Mouse (Mus musculus): ENCODE measurements around the gene Hmg20b. TPM values are rescaled to one million over a fixed set of nuclear protein-coding genes. Genes with fewer than 3 reads are reported as not detected.
A peak's percentile ranks its signal among the peaks of the same experiment; 100 is the strongest.

The Hmg20b gene
- polyA plus RNA-seq, 2 experiments = 92.9 to 135 TPM

DNA sequence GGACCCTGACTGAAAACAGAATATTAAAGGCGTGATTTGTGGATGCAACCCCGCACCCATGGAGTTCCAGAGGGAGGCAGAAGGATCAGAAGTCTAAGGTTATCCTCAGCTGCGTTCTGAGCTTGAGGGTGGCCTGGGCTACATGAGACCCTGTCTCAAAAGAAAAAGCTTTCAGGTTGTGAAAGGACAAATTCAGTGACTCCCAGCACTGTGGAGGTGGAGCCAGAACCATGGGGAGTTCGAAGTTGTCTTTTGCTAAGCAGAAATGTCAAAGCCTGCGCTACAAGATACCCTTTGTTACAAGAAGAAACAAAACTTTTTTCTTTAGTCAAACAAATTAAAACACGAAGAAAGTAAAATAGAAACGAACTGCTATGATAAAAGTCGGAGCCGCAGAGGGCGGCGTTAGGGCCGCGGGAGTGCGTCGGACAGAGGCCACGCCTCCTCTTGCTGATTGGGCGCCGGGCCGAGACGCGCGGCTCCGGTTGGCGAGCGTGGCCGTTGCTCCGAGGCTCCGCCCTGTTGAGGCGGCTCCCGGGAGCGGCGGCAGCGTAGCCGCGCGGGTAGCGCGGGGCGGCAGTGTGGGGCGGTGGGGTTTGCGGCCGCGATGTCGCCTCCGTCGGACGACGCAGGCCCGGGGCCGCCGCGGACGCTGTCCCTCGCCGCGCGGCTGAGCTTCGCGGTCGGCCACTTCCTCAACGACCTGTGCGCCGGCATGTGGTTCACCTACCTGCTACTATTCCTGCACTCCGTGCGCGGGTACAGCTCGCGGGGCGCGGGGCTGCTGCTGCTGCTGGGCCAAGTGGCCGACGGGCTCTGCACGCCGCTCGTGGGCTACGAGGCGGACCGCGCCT lies 6.9 kb upstream of the Hmg20b start, which contains the start of gene Mfsd12:
Mfsd12 (plus strand) TSS at position 501 of the 854 bp plus-strand sequence.
- peak; percentile 87 for DNase-seq (ENCODE audit: low spot score)
- no peak for TF ChIP-seq POLR2A (IDR thresholded peaks at IDR 0.05; ENCODE audit: borderline replicate concordance, extremely low read depth, insufficient read depth, insufficient read length)
- WGBS = 3% methylated on average over 64 of the region's 79 CpGs

DNA sequence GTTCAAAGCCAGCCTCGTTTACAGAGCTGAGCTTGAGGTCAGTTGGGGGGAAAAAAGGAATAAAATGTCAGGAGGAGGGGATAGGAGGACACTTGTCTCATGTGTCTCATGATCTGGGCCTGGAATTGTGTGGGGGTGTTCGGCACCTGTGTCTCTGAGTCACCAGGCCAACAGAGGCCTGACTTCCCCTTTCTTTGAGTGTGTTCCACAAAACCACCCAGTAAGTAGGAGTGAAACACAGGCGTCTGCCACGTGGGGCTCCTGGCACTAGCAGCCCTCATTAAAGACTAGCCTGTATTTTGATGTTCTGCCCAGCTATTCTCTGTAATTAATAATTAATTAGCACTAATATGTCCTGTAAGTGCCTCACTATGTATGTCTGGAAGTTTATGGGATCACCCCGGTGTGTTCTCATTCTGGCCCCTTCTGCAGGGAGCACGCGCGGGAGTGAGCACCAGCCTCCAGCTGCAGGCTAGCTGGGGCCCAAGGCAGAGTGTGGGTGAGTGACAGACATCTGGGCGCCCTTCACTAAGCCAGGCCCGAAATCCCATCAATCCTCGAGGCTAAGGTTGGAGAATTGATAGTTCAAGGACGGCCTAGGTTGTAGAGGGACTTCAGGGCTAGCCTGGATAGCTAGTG lies 6.2 kb upstream of the Hmg20b start:
- Histone ChIP-seq H3K4me2 (replicated peaks; ENCODE audit: low read depth, low read length, severe bottlenecking) (peak overlapping the region; percentile 95; the same call in 1 of the 2 replicates), H3K27ac (replicated peaks; ENCODE audit: low read depth, low read length) (no peak overlapping the region), H3K36me3 (ENCODE audit: control insufficient read depth, insufficient read depth, low read length) (peaks cover 7% of the 10 kb centered on the region; the same call in 1 of the 2 replicates), H3K4me1 (ENCODE audit: control insufficient read depth, insufficient read depth, low read length) (peaks cover 18% of the 10 kb centered on the region), H3K27me3 (ENCODE audit: control insufficient read depth, insufficient read depth, low read length) (no peaks in the 10 kb centered on the region), H3K4me3 (replicated peaks; ENCODE audit: low read length) (no peak overlapping the region; the same call in 1 of the 2 replicates), H3K9me3 (ENCODE audit: control insufficient read depth, low read length) (no peaks in the 10 kb centered on the region), H3K9ac (ENCODE audit: low read depth, low read length, severe bottlenecking) (no peak overlapping the region)
- WGBS = 44% methylated on average over 12 of the region's 12 CpGs
- no peak for TF ChIP-seq POLR2A (IDR thresholded peaks at IDR 0.05; ENCODE audit: borderline replicate concordance, extremely low read depth, insufficient read depth, insufficient read length)
- DNase-seq (ENCODE audit: low spot score) (no peak), ATAC-seq (ENCODE audit: low FRiP score, low read depth) (no peak)

More for the DNA sequence above, 6.9 kb upstream of the Hmg20b start, which contains the start of gene Mfsd12:
- H3K4me1 ChIP-seq (ENCODE audit: control insufficient read depth, insufficient read depth, low read length) = peaks cover 18% of the 10 kb centered on the region
- peaks cover 8% of the 10 kb centered on the region; the same call in 1 of the 2 replicates for H3K36me3 ChIP-seq (ENCODE audit: control insufficient read depth, insufficient read depth, low read length)
- H3K4me2 ChIP-seq (replicated peaks; ENCODE audit: low read depth, low read length, severe bottlenecking) = peak within 1 kb of the TSS; percentile 95
- peak within 1 kb of the TSS; percentile 72 for H3K9ac ChIP-seq (ENCODE audit: low read depth, low read length, severe bottlenecking)
- no peaks in the 10 kb centered on the region for H3K9me3 ChIP-seq (ENCODE audit: control insufficient read depth, low read length)
- no peak within 1 kb of the TSS for H3K27ac ChIP-seq (replicated peaks; ENCODE audit: low read depth, low read length)
- H3K4me3 ChIP-seq (replicated peaks; ENCODE audit: low read length) = peak within 1 kb of the TSS; percentile 72
- ATAC-seq (ENCODE audit: low FRiP score, low read depth) = peak; percentile 91
- no peaks in the 10 kb centered on the region for H3K27me3 ChIP-seq (ENCODE audit: control insufficient read depth, insufficient read depth, low read length)

DNA sequence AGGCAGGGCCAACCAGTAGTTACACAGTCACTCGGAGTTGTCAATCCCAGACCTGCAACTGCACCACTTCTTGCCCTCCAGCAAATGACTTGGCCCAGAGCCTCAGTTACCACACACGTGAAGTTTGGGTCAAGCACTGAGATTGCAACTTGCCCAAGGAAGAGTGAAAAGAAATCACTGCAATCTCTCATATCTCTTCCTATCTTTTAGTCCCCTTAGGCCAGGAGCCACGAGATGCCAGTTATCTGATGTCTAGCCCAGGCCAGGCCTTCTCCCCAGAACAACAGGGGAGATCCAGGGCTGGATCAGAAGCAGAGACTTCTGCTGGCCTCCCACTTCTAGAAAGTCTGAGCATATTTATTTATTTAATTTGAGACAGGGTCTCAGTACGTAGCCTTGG lies 5.3 kb upstream of the Hmg20b start:
- WGBS = 82% methylated on average over 4 of the region's 4 CpGs
- ATAC-seq (ENCODE audit: low FRiP score, low read depth) = no peak
- H3K9me3 ChIP-seq (ENCODE audit: control insufficient read depth, low read length) = no peaks in the 10 kb centered on the region

GRCm38 (mm10) chr10:81354738-81355477 lies 4.6 kb upstream of the Hmg20b start:
- Histone ChIP-seq H3K4me1 (ENCODE audit: control insufficient read depth, insufficient read depth, low read length) (peaks cover 18% of the 10 kb centered on the region), H3K4me3 (replicated peaks; ENCODE audit: low read length) (no peak overlapping the region), H3K27ac (replicated peaks; ENCODE audit: low read depth, low read length) (no peak overlapping the region), H3K9me3 (ENCODE audit: control insufficient read depth, low read length) (no peaks in the 10 kb centered on the region), H3K9ac (ENCODE audit: low read depth, low read length, severe bottlenecking) (no peak overlapping the region), H3K4me2 (replicated peaks; ENCODE audit: low read depth, low read length, severe bottlenecking) (no peak overlapping the region), H3K27me3 (ENCODE audit: control insufficient read depth, insufficient read depth, low read length) (no peaks in the 10 kb centered on the region), H3K36me3 (ENCODE audit: control insufficient read depth, insufficient read depth, low read length) (peaks cover 1% of the 10 kb centered on the region; the same call in 1 of the 2 replicates)
- no peak for TF ChIP-seq POLR2A (IDR thresholded peaks at IDR 0.05; ENCODE audit: borderline replicate concordance, extremely low read depth, insufficient read depth, insufficient read length)
- 70% methylated on average over 9 of the region's 9 CpGs for WGBS
- DNase-seq (ENCODE audit: low spot score) (no peak), ATAC-seq (ENCODE audit: low FRiP score, low read depth) (no peak)

More for the DNA sequence above, 5.3 kb upstream of the Hmg20b start:
- no peak overlapping the region for H3K27ac ChIP-seq (replicated peaks; ENCODE audit: low read depth, low read length)
- H3K4me2 ChIP-seq (replicated peaks; ENCODE audit: low read depth, low read length, severe bottlenecking) = no peak overlapping the region
- no peak overlapping the region for H3K4me3 ChIP-seq (replicated peaks; ENCODE audit: low read length)
- DNase-seq (ENCODE audit: low spot score) = no peak
- peaks cover 18% of the 10 kb centered on the region for H3K4me1 ChIP-seq (ENCODE audit: control insufficient read depth, insufficient read depth, low read length)
- no peak overlapping the region for H3K9ac ChIP-seq (ENCODE audit: low read depth, low read length, severe bottlenecking)
- no peaks in the 10 kb centered on the region for H3K27me3 ChIP-seq (ENCODE audit: control insufficient read depth, insufficient read depth, low read length)
- H3K36me3 ChIP-seq (ENCODE audit: control insufficient read depth, insufficient read depth, low read length) = peaks cover 7% of the 10 kb centered on the region; the same call in 1 of the 2 replicates
- no peak for TF ChIP-seq POLR2A (IDR thresholded peaks at IDR 0.05; ENCODE audit: borderline replicate concordance, extremely low read depth, insufficient read depth, insufficient read length)

Measured in limb, embryonic 14.5 days (tissue).